Mouse (Mus musculus): Measurements from ENCODE around the gene Efcab9. TPM values are rescaled to one million over a fixed set of nuclear protein-coding genes. Genes with fewer than 3 reads are reported as not detected.

Gene Efcab9
- polyA plus RNA-seq, 1 experiment from 2014 or later = 0.46 TPM

- H3K27ac ChIP-seq = peak overlapping the region; percentile 21; the same call in 1 of the 2 replicates
- no peak overlapping the region for H3K4me2 ChIP-seq
- WGBS (ENCODE audit: insufficient replicate concordance) = 59% methylated on average over 7 of the region's 7 CpGs
- no peak overlapping the region for H3K9ac ChIP-seq
- H3K4me1 ChIP-seq (replicated peaks) = peaks cover 93% of the 10 kb centered on the region
- no peak overlapping the region for H3K4me3 ChIP-seq (replicated peaks)
- H3K27me3 ChIP-seq = no peaks in the 10 kb centered on the region
- H3K36me3 ChIP-seq = no peaks in the 10 kb centered on the region
- DNase-seq (no peak), ATAC-seq (ENCODE audit: low read depth) (no peak)
- H3K9me3 ChIP-seq (replicated peaks) = no peaks in the 10 kb centered on the region
Measured at GRCm38 (mm10) chr11:32536954-32537353, 5.1 kb upstream of the Efcab9 start.

- 85% methylated on average over 4 of the region's 4 CpGs for WGBS (ENCODE audit: insufficient replicate concordance)
- ATAC-seq (ENCODE audit: low read depth) (no peak), DNase-seq (no peak)
- Histone ChIP-seq H3K4me1 (replicated peaks) (peaks cover 91% of the 10 kb centered on the region), H3K4me2 (peak overlapping the region; percentile 100), H3K27ac (no peak overlapping the region), H3K9ac (no peak overlapping the region), H3K27me3 (no peaks in the 10 kb centered on the region), H3K36me3 (no peaks in the 10 kb centered on the region), H3K4me3 (replicated peaks) (no peak overlapping the region), H3K9me3 (replicated peaks) (no peaks in the 10 kb centered on the region)
Measured at GRCm38 (mm10) chr11:32535646-32536045, 3.8 kb upstream of the Efcab9 start.

DNA sequence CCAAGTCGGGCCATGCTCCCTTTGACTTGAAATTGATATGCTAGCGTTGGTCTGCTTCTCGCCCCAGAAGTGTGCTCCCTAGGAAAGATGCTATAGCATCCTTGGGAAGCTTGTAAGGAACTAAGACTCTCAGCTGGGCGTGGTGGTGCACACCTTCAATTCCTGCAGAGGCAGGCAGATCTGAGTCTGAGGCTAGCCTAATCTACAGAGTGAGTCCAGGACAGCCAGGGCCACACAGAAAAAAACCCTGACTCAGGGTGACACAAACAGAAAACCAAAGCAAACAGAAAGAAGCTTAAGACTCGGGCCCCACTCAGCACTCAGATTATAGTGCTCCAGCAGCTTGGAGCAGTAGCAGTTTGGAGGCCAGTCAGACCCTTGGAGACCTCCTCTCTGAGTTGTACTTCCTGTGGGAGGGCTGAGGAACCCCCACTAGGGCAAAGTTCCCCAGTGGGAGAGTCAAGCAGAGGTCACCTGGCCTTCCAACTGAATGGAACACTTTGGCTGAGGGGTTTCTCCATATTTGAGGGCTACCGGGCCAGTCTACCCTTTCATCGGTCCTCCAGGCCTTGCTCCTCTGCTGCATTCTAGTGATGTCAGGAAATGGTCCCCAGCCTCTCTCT lies 2.7 kb upstream of the Efcab9 start:
- H3K4me2 ChIP-seq = peak overlapping the region; percentile 100
- DNase-seq (no peak), ATAC-seq (ENCODE audit: low read depth) (peak; percentile 16; the same call in 1 of the 2 replicates)
- H3K9ac ChIP-seq = peak overlapping the region; percentile 87
- H3K27me3 ChIP-seq = no peaks in the 10 kb centered on the region
- peak overlapping the region; percentile 84 for H3K27ac ChIP-seq
- H3K4me1 ChIP-seq (replicated peaks) = peaks cover 82% of the 10 kb centered on the region
- no peaks in the 10 kb centered on the region for H3K36me3 ChIP-seq
- peak overlapping the region; percentile 81 for H3K4me3 ChIP-seq (replicated peaks)
- no peaks in the 10 kb centered on the region for H3K9me3 ChIP-seq (replicated peaks)
- WGBS (ENCODE audit: insufficient replicate concordance) = 56% methylated on average over 7 of the region's 7 CpGs

DNA sequence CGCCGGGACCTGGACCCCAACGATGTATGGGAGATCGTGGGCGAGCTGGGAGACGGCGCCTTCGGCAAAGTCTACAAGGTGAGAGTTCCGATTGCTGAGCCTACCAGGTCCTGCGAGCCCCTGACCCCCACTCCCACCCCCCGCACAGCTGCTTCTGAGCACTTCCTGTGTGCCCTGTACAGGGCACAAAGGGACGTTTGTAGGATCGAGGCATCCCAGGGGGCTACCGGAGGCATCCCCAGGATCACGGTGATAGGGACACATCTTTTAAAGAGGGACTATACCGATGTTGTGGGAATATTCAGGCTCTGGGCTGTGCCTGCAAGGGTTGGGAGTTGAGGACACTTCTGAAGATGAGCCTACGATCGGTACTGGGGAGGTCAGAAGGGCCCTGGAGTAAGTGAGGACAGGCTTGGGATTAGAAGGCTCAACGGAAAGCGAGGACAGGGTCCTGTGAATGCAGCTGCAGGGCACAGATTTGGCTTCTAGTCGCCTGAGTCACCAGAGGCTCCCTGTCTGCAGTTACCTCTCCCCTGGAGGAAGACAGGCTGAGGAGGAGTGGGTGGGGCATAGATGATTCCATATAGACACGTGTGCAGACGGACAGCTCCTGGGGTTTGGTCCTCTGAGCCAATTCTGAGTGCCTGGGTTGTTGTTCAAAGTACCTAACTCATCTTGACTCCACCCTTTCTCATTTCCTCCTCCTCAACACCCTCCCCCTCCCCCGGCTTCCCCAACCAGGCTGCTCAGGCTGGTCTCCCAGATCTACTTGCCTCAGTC lies 1.8 kb upstream of the Efcab9 start:
- peak overlapping the region; percentile 84 for H3K27ac ChIP-seq

GRCm38 (mm10) chr11:32532765-32533481 lies 1.0 kb upstream of the Efcab9 start, which contains the start of gene Stk10:
Gene Stk10, plus strand, starts transcription at chr11:32533305.
- H3K4me2 ChIP-seq = peak within 1 kb of the TSS; percentile 100
- no peaks in the 10 kb centered on the region for H3K27me3 ChIP-seq
- DNase-seq (peak; percentile 85), ATAC-seq (ENCODE audit: low read depth) (peak; percentile 94)
- under 1% methylated on average over 82 of the region's 82 CpGs for WGBS (ENCODE audit: insufficient replicate concordance)
- H3K27ac ChIP-seq = peak within 1 kb of the TSS; percentile 84
- no peaks in the 10 kb centered on the region for H3K36me3 ChIP-seq
- peak within 1 kb of the TSS; percentile 87 for H3K9ac ChIP-seq
- no peaks in the 10 kb centered on the region for H3K9me3 ChIP-seq (replicated peaks)
- peaks cover 65% of the 10 kb centered on the region for H3K4me1 ChIP-seq (replicated peaks)
- H3K4me3 ChIP-seq (replicated peaks) = peak within 1 kb of the TSS; percentile 81

More for the DNA sequence above, 1.8 kb upstream of the Efcab9 start:
- Histone ChIP-seq H3K9me3 (replicated peaks) (no peaks in the 10 kb centered on the region), H3K36me3 (no peaks in the 10 kb centered on the region), H3K27me3 (no peaks in the 10 kb centered on the region), H3K9ac (peak overlapping the region; percentile 87), H3K4me1 (replicated peaks) (peaks cover 73% of the 10 kb centered on the region), H3K4me2 (peak overlapping the region; percentile 100), H3K4me3 (replicated peaks) (peak overlapping the region; percentile 81)
- DNase-seq (peak; percentile 51), ATAC-seq (ENCODE audit: low read depth) (peak; percentile 50)
- WGBS (ENCODE audit: insufficient replicate concordance) = under 1% methylated on average over 24 of the region's 24 CpGs

DNA sequence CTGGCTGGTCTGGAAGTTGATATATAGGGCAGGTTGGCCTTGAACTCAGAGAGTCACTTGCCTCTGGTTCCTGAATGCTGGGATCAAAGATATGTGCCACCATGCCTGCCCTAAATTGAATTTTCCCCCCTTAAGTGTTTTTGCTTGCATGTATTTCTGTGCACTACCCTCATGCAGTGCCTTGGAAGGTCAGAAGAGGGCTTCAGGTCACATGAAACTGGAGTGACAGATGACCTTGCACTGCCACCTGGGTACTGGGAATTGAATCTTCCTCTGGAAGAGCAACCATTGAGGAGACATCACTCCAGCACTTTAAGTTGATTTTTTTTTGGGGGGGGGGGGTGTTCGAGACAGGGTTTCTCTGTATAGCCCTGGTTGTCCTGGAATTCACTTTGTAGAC lies 1.7 kb downstream of the Efcab9 start:
- no peak for DNase-seq
- Histone ChIP-seq H3K27me3 (no peaks in the 10 kb centered on the region), H3K36me3 (no peaks in the 10 kb centered on the region), H3K27ac (no peak overlapping the region), H3K4me3 (replicated peaks) (no peak overlapping the region), H3K4me1 (replicated peaks) (peaks cover 38% of the 10 kb centered on the region), H3K9me3 (replicated peaks) (no peaks in the 10 kb centered on the region), H3K4me2 (no peak overlapping the region), H3K9ac (no peak overlapping the region)
- 55% methylated on average over 1 of the region's 1 CpGs for WGBS (ENCODE audit: insufficient replicate concordance)
- ATAC-seq (ENCODE audit: low read depth) = no peak

GRCm38 (mm10) chr11:32527006-32527405 lies 4.9 kb downstream of the Efcab9 start:
- Histone ChIP-seq H3K36me3 (no peaks in the 10 kb centered on the region), H3K27me3 (no peaks in the 10 kb centered on the region), H3K27ac (no peak overlapping the region), H3K4me2 (no peak overlapping the region), H3K9me3 (replicated peaks) (no peaks in the 10 kb centered on the region), H3K4me3 (replicated peaks) (no peak overlapping the region), H3K9ac (no peak overlapping the region), H3K4me1 (replicated peaks) (peaks cover 13% of the 10 kb centered on the region)
- 79% methylated on average over 4 of the region's 4 CpGs for WGBS (ENCODE audit: insufficient replicate concordance)
- DNase-seq (no peak), ATAC-seq (ENCODE audit: low read depth) (no peak)

DNA sequence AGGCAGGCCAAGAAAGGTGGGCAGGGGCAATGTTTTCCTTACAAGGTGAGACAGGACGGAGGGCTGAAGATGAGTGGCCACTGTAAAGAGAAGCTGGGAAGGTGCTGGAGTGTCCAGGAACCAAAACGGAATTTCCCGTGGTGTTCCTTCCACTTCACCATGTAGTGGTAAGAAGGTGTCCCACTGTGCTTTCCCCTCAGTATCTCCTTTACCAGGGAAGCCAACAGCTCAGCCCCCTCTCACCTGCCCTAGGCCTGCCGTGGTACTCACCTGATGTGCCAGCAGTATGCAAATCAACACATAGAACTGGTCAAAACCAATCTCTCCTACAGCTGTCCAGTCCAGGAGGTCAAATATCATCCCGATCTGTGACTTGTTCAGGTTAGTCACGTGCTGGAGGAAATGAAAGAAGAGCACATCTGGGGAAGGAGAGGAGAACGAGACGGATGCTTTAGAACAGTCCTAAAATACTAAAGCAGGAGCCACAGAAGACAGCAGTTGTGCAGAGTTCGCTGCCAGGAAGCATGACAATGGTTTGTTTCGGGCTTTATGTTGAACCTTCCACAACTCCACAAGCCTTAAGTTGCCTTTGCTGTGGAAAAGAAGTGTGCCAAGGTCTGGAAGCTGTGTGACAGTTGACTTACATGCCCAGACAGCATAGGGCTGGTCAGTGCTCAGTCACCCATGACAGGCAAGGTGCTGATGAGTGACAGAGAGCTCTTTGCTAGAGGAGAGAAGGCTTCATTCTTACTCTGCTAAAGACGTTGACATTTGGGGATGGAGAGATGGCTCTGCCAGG lies 7.6 kb downstream of the Efcab9 start:
- no peak overlapping the region for H3K27ac ChIP-seq
- H3K9me3 ChIP-seq (replicated peaks) = no peaks in the 10 kb centered on the region
- no peaks in the 10 kb centered on the region for H3K36me3 ChIP-seq
- no peak for DNase-seq
- no peak overlapping the region for H3K9ac ChIP-seq
- no peak for ATAC-seq (ENCODE audit: low read depth)
- no peak overlapping the region for H3K4me3 ChIP-seq (replicated peaks)
- no peaks in the 10 kb centered on the region for H3K27me3 ChIP-seq
- H3K4me1 ChIP-seq (replicated peaks) = peaks cover 5% of the 10 kb centered on the region
- no peak overlapping the region for H3K4me2 ChIP-seq
- 66% methylated on average over 11 of the region's 11 CpGs for WGBS (ENCODE audit: insufficient replicate concordance)

DNA sequence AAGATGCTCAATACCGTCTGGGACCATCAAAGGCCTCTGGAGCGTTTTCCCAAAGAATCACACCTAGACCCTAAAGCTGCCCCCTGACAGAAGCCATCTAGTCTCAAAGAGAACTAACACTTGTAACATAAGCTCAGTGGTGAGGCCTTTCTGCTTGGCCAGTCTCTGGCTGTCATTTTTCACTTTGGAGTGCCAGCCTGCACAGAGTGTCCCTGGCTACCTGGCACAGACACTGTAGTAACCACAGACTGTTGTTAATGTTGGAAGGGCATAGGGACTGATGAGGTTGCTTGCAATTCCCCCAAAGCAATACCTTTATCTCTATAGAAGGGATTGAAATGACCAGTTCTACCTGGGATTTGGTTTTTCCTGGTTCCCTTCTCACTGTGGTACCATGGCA lies 10.6 kb downstream of the Efcab9 start:
- Histone ChIP-seq H3K36me3 (peaks cover 2% of the 10 kb centered on the region; the same call in 1 of the 2 replicates), H3K9me3 (replicated peaks) (no peaks in the 10 kb centered on the region), H3K27ac (no peak overlapping the region), H3K4me2 (no peak overlapping the region), H3K4me1 (replicated peaks) (peaks cover 12% of the 10 kb centered on the region), H3K4me3 (replicated peaks) (no peak overlapping the region), H3K27me3 (no peaks in the 10 kb centered on the region), H3K9ac (no peak overlapping the region)
- WGBS (ENCODE audit: insufficient replicate concordance) = 82% methylated on average over 2 of the region's 2 CpGs
- ATAC-seq (ENCODE audit: low read depth) = no peak
- DNase-seq = no peak

GRCm38 (mm10) chr11:32519354-32519753 lies 12.5 kb downstream of the Efcab9 start:
- Histone ChIP-seq H3K9ac (peak overlapping the region; percentile 15; the same call in 1 of the 2 replicates), H3K4me3 (replicated peaks) (no peak overlapping the region), H3K27me3 (no peaks in the 10 kb centered on the region), H3K9me3 (replicated peaks) (no peaks in the 10 kb centered on the region), H3K27ac (peak overlapping the region; percentile 24; the same call in 1 of the 2 replicates), H3K4me2 (no peak overlapping the region), H3K4me1 (replicated peaks) (peaks cover 12% of the 10 kb centered on the region), H3K36me3 (peaks cover 2% of the 10 kb centered on the region; the same call in 1 of the 2 replicates)
- peak; percentile 31 for ATAC-seq (ENCODE audit: low read depth)
- no peak for DNase-seq
- 30% methylated on average over 1 of the region's 1 CpGs for WGBS (ENCODE audit: insufficient replicate concordance)

All from liver, embryonic 13.5 days (tissue).